Mouse (Mus musculus): ENCODE results near the gene Mrpl9.

Gene Mrpl9

GRCm38 (mm10) chr3:94442951-94443596 is at the start of gene Mrpl9:
Mrpl9 (plus strand) TSS chr3:94443318.
- DNase-seq = peak; percentile 94

- no peak for DNase-seq
Measured at GRCm38 (mm10) chr3:94396336-94396735, 46.8 kb upstream of the Mrpl9 start.

GRCm38 (mm10) chr3:94396851-94397250 is 46.3 kb upstream of the Mrpl9 start:
- DNase-seq = no peak

- no peak for DNase-seq
Measured at GRCm38 (mm10) chr3:94398217-94398616, 44.9 kb upstream of the Mrpl9 start, which contains the start of gene Lingo4. Lingo4 (plus strand) TSS chr3:94398517.

GRCm38 (mm10) chr3:94398943-94399481 is 44.1 kb upstream of the Mrpl9 start:
- no peak for DNase-seq

- DNase-seq = no peak
Measured at GRCm38 (mm10) chr3:94399663-94400310, 43.3 kb upstream of the Mrpl9 start.

GRCm38 (mm10) chr3:94402451-94402850 is 40.7 kb upstream of the Mrpl9 start:
- no peak for DNase-seq

- DNase-seq = no peak
Measured at GRCm38 (mm10) chr3:94404366-94405054, 38.6 kb upstream of the Mrpl9 start.

GRCm38 (mm10) chr3:94405561-94405960 is 37.6 kb upstream of the Mrpl9 start:
- DNase-seq = peak; percentile 31

GRCm38 (mm10) chr3:94412530-94412929 is 30.6 kb upstream of the Mrpl9 start:
- DNase-seq = no peak

GRCm38 (mm10) chr3:94413031-94413679 is 30.0 kb upstream of the Mrpl9 start, which contains the start of gene Tdrkh:
Tdrkh (plus strand) TSS chr3:94413273.
- DNase-seq = peak; percentile 96

- DNase-seq = no peak
Measured at GRCm38 (mm10) chr3:94430980-94431379, 12.1 kb upstream of the Mrpl9 start.

- DNase-seq = peak; percentile 48
Measured at GRCm38 (mm10) chr3:94434305-94434704, 8.8 kb upstream of the Mrpl9 start.

GRCm38 (mm10) chr3:94436420-94436819 is 6.7 kb upstream of the Mrpl9 start:
- no peak for DNase-seq

- DNase-seq = peak; percentile 48
Measured at GRCm38 (mm10) chr3:94441182-94441581, 1.9 kb upstream of the Mrpl9 start.

- no peak for DNase-seq
Measured at GRCm38 (mm10) chr3:94443597-94443964, 463 bp downstream of the Mrpl9 start, which contains the start of gene Oaz3. Oaz3 (minus strand) TSS chr3:94443915.

- DNase-seq = no peak
Measured at GRCm38 (mm10) chr3:94449377-94449776, 6.3 kb downstream of the Mrpl9 start.

- peak; percentile 84 for DNase-seq
Measured at GRCm38 (mm10) chr3:94456529-94457000, 13.4 kb downstream of the Mrpl9 start.

GRCm38 (mm10) chr3:94457055-94457454 is 13.9 kb downstream of the Mrpl9 start:
- DNase-seq = no peak

GRCm38 (mm10) chr3:94459834-94460233 is 16.7 kb downstream of the Mrpl9 start:
- DNase-seq = no peak

GRCm38 (mm10) chr3:94463926-94464578 is 20.9 kb downstream of the Mrpl9 start:
- DNase-seq = no peak

Data from kidney, adult 9 months (tissue).